Mouse (Mus musculus): ENCODE measurements around the gene Ptrh2. TPM values are rescaled to one million over a fixed set of nuclear protein-coding genes. Genes with fewer than 3 reads are reported as not detected.

Gene Ptrh2
- polyA plus RNA-seq, 1 experiment from 2014 or later: 29.4 TPM

DNA sequence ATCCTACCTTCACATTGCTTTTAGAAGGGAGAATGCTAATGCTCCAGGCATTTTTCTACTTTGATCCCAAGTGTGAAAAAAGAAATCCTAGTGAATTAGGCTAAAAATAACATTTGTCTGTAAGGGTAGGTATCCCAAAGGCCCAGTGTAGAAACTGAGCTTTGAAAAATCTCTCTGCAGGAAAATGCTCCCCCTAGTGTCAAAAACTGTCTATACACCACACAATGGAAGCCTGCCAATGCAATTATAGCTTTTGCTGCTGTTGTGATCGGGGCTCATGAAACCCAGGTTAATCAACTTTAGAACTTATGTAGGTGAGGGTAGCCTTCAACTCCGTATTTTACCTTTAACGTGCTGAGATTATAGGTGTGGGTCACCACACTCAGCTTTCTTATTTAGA, 30.3 kb upstream of the Ptrh2 start:
- H3K4me2 ChIP-seq (replicated peaks): no peak overlapping the region
- WGBS: 26% methylated on average over 3 of the region's 3 CpGs
- H3K9me3 ChIP-seq (replicated peaks): no peaks in the 10 kb centered on the region
- H3K4me3 ChIP-seq (replicated peaks): no peak overlapping the region
- no peaks in the 10 kb centered on the region for H3K36me3 ChIP-seq
- H3K27me3 ChIP-seq: no peaks in the 10 kb centered on the region
- no peak overlapping the region for H3K9ac ChIP-seq
- ATAC-seq (ENCODE audit: insufficient number of reproducible peaks, low FRiP score, low TSS enrichment, low read depth): no peak
- no peak overlapping the region for H3K27ac ChIP-seq (replicated peaks)
- no peaks in the 10 kb centered on the region for H3K4me1 ChIP-seq

DNA sequence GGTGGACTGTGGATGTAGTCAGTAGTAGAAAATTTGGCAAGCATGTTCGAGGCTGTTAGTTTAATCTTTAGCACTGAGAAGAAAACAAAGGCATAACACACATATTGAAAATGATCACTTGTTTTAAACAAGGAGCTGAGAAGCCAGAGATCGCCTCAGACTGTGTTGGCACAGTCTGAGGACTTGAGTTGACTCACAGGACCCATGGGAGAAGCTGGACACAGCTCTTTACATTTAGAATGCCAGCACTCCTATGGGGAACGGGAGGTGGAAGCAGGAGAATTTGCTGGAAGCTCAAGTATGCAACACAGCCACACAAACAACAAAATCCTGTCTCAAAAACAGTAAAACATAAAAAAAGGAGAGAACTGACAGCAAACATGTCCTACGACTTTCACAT, 29.7 kb upstream of the Ptrh2 start:
- ATAC-seq (ENCODE audit: insufficient number of reproducible peaks, low FRiP score, low TSS enrichment, low read depth): no peak
- Histone ChIP-seq H3K36me3 (no peaks in the 10 kb centered on the region), H3K9me3 (replicated peaks) (no peaks in the 10 kb centered on the region), H3K27ac (replicated peaks) (no peak overlapping the region), H3K4me1 (no peaks in the 10 kb centered on the region), H3K4me3 (replicated peaks) (no peak overlapping the region), H3K27me3 (no peaks in the 10 kb centered on the region), H3K4me2 (replicated peaks) (no peak overlapping the region), H3K9ac (no peak overlapping the region)
- 76% methylated on average over 4 of the region's 4 CpGs for WGBS

DNA sequence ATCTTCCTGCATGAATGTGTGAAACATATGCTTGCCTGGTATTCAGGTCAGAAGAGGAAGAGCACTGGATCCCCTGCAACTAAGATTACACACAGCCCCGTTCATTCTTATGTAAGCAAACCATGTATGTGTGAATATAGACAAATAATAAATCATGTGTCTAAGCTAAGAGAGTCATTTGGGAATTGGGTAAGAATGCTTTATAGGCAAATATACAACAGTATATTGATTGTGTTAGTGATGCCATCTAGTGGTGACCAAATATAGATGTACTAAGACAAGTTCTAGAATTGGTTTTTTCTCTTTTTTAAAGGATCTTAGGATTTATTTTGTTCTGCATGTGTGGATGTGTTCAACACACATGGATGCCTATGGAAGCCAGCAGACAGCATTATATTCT, 28.1 kb upstream of the Ptrh2 start:
- no peak overlapping the region for H3K9ac ChIP-seq
- H3K4me1 ChIP-seq: no peaks in the 10 kb centered on the region
- H3K36me3 ChIP-seq: peaks cover 3% of the 10 kb centered on the region
- no peaks in the 10 kb centered on the region for H3K27me3 ChIP-seq
- no peak overlapping the region for H3K4me3 ChIP-seq (replicated peaks)
- H3K27ac ChIP-seq (replicated peaks): no peak overlapping the region
- no peaks in the 10 kb centered on the region for H3K9me3 ChIP-seq (replicated peaks)
- H3K4me2 ChIP-seq (replicated peaks): no peak overlapping the region
- 44% methylated on average over 1 of the region's 1 CpGs for WGBS
- no peak for ATAC-seq (ENCODE audit: insufficient number of reproducible peaks, low FRiP score, low TSS enrichment, low read depth)

DNA sequence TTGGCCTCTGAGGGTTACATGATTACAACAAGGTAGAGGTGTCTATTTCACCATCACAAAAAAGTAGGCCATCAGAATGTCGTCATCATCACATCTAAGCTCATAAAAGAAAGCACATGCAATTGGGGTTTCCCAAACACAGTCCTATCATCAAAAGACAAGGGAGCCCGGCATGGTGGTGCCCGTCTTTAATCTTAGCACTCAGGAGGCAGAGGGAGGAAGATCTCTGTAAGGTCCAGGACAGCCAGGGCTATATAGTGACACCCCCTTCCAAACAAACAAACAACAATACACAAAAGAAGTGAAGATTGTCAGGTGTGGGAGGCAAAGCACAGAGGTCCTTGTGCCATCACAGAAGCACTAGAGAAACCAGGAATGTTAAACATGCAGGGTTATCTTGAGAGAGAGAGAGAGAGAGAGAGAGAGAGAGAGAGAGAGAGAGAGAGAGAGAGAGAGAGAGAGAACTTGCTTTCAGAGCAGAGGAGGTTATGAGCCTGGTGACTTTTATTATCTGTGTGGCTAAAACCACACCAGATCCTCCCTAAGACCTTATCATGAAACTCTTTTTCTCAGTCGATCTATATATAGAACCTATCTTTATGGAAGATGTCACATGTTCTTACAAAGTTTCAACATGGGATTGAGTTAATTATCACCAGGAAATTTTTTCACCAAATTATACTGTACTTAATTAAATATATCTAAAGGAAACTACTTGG, 26.8 kb upstream of the Ptrh2 start:
- 82% methylated on average over 4 of the region's 4 CpGs for WGBS
- H3K27ac ChIP-seq (replicated peaks): no peak overlapping the region
- H3K9ac ChIP-seq: no peak overlapping the region

DNA sequence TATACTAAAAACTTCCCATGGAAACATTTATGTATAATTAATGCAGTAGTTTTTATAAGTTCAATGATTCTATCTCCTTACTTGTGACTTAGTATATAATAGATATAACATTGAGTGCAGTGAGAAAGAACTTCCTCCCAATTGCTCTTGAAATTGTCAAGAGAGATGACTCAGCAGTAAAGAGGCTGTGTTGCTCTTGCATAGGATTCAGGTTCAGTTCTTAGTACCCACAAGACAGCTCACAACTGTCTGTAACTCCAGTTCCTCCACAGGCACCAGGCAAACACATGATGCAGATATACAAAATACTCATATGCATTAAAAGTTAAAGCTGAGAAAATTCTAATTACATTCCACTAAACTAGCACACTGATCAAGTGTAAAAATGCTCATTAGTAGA, 25.9 kb upstream of the Ptrh2 start:
- Histone ChIP-seq H3K27me3 (no peaks in the 10 kb centered on the region), H3K4me3 (replicated peaks) (no peak overlapping the region), H3K9ac (no peak overlapping the region), H3K36me3 (peaks cover 18% of the 10 kb centered on the region), H3K4me2 (replicated peaks) (no peak overlapping the region), H3K27ac (replicated peaks) (no peak overlapping the region), H3K4me1 (no peaks in the 10 kb centered on the region), H3K9me3 (replicated peaks) (no peaks in the 10 kb centered on the region)
- ATAC-seq (ENCODE audit: insufficient number of reproducible peaks, low FRiP score, low TSS enrichment, low read depth): no peak

More for the DNA sequence above, 26.8 kb upstream of the Ptrh2 start:
- ATAC-seq (ENCODE audit: insufficient number of reproducible peaks, low FRiP score, low TSS enrichment, low read depth): no peak
- no peaks in the 10 kb centered on the region for H3K9me3 ChIP-seq (replicated peaks)
- peaks cover 11% of the 10 kb centered on the region for H3K36me3 ChIP-seq
- H3K4me3 ChIP-seq (replicated peaks): no peak overlapping the region
- H3K27me3 ChIP-seq: no peaks in the 10 kb centered on the region
- no peak overlapping the region for H3K4me2 ChIP-seq (replicated peaks)
- no peaks in the 10 kb centered on the region for H3K4me1 ChIP-seq

DNA sequence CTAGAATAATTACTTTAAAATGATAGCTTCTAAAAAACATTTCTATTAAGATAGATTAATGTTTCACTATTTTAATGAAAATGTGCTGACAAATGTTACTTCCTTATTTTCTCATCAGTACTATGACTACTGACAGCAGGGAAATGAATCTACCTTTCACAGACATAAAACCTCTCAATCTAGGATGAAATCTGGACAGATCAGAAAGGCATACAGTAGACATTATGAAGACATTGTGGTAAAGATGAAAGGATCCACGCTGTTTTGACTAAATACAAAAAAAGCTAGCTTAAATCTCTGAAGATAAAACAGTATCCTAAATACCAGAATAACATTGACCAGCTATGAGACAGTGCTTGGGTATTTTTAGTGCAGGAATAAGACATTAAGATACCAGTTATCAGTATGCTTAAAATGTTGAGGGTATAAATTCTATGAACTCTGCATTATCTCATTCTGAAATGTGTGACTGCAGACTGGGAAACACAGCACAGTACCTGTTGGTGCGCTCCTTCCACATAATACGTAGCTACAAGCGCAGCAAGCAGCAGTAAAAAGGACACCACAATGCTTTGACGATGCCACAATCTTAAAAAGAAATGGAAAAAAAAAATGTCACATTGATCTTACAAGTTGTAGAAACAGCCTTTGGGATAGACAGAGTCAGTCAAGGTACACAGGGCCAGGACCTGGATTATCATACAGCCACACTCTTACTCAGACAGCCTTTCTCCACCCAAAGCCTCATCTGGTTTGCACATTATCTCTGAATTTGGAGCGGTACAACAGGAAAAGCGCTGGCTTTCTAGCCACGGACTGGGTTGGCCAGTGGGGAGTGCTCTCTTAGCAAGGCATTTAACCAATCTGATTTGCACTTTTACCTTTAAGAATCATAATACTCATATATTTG, 20.5 kb upstream of the Ptrh2 start:
- H3K36me3 ChIP-seq: peaks cover 30% of the 10 kb centered on the region
- WGBS: 93% methylated on average over 8 of the region's 8 CpGs
- H3K4me2 ChIP-seq (replicated peaks): no peak overlapping the region
- H3K4me3 ChIP-seq (replicated peaks): no peak overlapping the region
- no peak overlapping the region for H3K27ac ChIP-seq (replicated peaks)
- no peaks in the 10 kb centered on the region for H3K4me1 ChIP-seq
- H3K9me3 ChIP-seq (replicated peaks): no peaks in the 10 kb centered on the region
- H3K27me3 ChIP-seq: no peaks in the 10 kb centered on the region
- ATAC-seq (ENCODE audit: insufficient number of reproducible peaks, low FRiP score, low TSS enrichment, low read depth): no peak
- no peak overlapping the region for H3K9ac ChIP-seq

DNA sequence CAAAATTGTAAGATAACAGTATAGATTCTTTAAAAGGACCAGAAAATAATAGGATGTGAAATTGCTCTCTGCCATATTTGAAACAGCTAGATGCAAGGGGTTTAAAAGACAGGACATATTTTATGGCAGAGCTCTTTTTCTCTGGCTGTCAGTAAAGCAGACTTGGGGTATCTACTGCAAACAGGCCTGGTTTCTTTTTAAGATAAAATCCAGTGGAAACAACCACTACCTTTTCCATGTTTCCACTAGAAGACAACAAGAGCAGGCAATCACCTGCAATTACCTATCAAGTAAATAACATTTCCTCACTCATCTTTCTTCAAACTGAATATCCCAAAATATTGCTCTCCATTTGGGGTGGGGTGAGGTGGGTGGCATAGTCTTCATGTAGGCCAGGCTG, 19.8 kb upstream of the Ptrh2 start:
- Histone ChIP-seq H3K9ac (no peak overlapping the region), H3K4me3 (replicated peaks) (no peak overlapping the region), H3K27ac (replicated peaks) (no peak overlapping the region), H3K36me3 (peaks cover 30% of the 10 kb centered on the region), H3K4me2 (replicated peaks) (no peak overlapping the region), H3K4me1 (no peaks in the 10 kb centered on the region), H3K9me3 (replicated peaks) (no peaks in the 10 kb centered on the region), H3K27me3 (no peaks in the 10 kb centered on the region)
- no peak for ATAC-seq (ENCODE audit: insufficient number of reproducible peaks, low FRiP score, low TSS enrichment, low read depth)

DNA sequence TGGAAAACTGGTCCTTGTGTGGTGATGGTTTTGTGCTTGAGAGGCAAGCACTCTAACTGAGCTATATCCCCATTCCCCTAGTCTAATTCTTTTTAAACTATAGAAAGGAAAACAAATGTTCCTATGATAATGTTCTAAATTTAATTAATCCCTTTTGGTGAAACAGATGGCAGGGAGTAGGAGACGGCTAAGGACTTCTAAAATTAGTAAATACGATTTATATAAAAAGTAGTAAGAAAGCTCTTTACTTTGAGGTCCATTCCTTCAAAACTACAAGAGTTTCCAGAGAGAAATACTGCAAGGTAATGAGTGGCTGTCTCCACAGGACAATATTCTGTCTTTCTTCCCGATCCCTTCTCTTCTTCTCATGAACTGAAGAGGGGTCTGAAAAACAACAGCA, 19.4 kb upstream of the Ptrh2 start:
- Histone ChIP-seq H3K4me1 (no peaks in the 10 kb centered on the region), H3K9ac (no peak overlapping the region), H3K27ac (replicated peaks) (no peak overlapping the region), H3K36me3 (peaks cover 30% of the 10 kb centered on the region), H3K27me3 (no peaks in the 10 kb centered on the region), H3K4me3 (replicated peaks) (no peak overlapping the region), H3K9me3 (replicated peaks) (no peaks in the 10 kb centered on the region), H3K4me2 (replicated peaks) (no peak overlapping the region)
- 84% methylated on average over 3 of the region's 3 CpGs for WGBS
- no peak for ATAC-seq (ENCODE audit: insufficient number of reproducible peaks, low FRiP score, low TSS enrichment, low read depth)

DNA sequence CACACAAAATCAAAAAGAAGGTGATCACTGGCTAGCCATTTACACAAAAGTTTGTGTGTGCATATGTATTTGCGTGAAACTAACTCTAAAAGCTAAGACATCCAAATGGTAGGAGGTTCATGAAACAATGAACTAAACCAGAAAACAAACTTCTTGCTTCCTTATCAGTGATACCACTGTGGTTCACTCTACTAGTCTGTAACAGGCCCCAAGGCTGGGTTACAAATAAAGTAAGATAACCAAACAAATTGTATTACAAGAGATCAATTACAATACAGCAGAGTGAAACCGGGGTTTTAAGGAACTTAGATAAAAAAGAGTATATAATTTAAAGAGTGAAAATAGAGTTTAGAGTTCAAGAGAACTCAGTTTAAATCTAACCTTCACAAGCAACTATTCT, 16.2 kb upstream of the Ptrh2 start:
- ATAC-seq (ENCODE audit: insufficient number of reproducible peaks, low FRiP score, low TSS enrichment, low read depth): no peak
- H3K36me3 ChIP-seq: peaks cover 13% of the 10 kb centered on the region
- H3K27me3 ChIP-seq: no peaks in the 10 kb centered on the region
- no peak overlapping the region for H3K27ac ChIP-seq (replicated peaks)
- H3K9ac ChIP-seq: no peak overlapping the region
- no peaks in the 10 kb centered on the region for H3K4me1 ChIP-seq
- 91% methylated on average over 2 of the region's 2 CpGs for WGBS
- H3K4me2 ChIP-seq (replicated peaks): no peak overlapping the region
- no peaks in the 10 kb centered on the region for H3K9me3 ChIP-seq (replicated peaks)
- no peak overlapping the region for H3K4me3 ChIP-seq (replicated peaks)

DNA sequence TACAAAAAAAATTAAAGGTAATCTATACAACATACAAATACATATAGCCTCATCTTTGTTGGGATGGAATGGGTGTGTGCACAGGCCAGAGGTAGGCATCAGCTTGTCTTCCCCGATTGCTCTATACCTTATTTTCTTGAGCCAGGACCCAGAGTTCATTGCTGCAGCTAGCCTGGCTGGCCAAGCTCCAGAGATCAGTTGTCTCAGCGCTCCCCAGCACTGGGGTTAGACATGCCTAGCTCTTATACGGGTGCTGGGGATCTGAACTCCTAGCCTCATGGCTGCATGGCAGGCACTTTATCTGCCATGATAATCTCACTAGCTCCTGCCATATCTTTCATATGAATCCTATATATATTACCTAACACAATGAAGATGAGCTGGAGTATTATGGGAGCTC, 15.6 kb upstream of the Ptrh2 start:
- Histone ChIP-seq H3K9ac (no peak overlapping the region), H3K36me3 (peaks cover 9% of the 10 kb centered on the region), H3K4me3 (replicated peaks) (no peak overlapping the region), H3K27ac (replicated peaks) (no peak overlapping the region), H3K4me1 (no peaks in the 10 kb centered on the region), H3K4me2 (replicated peaks) (no peak overlapping the region), H3K9me3 (replicated peaks) (no peaks in the 10 kb centered on the region), H3K27me3 (no peaks in the 10 kb centered on the region)
- WGBS: 87% methylated on average over 3 of the region's 3 CpGs
- no peak for ATAC-seq (ENCODE audit: insufficient number of reproducible peaks, low FRiP score, low TSS enrichment, low read depth)

DNA sequence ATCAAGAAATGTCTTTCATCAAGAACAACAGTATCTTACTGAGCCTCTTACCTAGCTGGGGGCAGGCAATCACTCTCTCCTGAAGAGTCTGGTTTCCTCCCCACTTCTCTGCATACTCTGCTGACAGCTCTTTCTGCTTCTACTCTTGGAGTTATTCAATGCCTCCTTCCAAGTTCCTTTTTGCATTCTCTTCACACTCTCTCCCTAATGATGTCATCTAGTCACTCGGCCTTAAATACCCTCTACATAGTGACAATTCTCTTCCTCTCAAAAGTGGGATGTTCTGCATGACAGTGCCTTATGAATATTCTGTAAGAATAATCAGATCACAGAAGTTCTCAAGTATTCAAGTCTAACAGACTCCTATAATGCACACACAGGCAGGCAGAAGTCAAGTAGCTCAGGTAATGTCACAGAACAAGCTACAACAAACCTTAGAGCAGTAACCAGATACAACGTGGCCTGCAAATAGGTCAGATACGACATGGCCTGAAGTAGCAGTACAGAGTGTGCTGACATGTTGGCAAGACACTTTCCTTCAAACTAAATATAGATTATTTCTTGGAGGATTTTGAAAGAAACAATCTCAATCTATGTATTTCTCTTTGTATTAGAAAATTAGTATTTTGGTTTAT, 12.6 kb upstream of the Ptrh2 start:
- no peak for ATAC-seq (ENCODE audit: insufficient number of reproducible peaks, low FRiP score, low TSS enrichment, low read depth)
- Histone ChIP-seq H3K36me3 (no peaks in the 10 kb centered on the region), H3K27ac (replicated peaks) (no peak overlapping the region), H3K4me1 (no peaks in the 10 kb centered on the region), H3K4me2 (replicated peaks) (no peak overlapping the region), H3K9ac (no peak overlapping the region), H3K27me3 (no peaks in the 10 kb centered on the region), H3K4me3 (replicated peaks) (no peak overlapping the region), H3K9me3 (replicated peaks) (no peaks in the 10 kb centered on the region)
- 73% methylated on average over 3 of the region's 3 CpGs for WGBS

Data from embryonic facial prominence, embryonic 15.5 days (tissue).